Mouse (Mus musculus) CH12.LX (cell line): ENCODE results near the gene Hk2. TPM values are rescaled to one million over a fixed set of nuclear protein-coding genes. Genes with fewer than 3 reads are reported as not detected.

ENCODE experiments used
- DNase-seq: peaks from one replicate; pipeline ENCODE4 v3.0.0-alpha.2; 2013; ENCODE audit errors: extremely low read depth
- H3K27ac ChIP-seq: 2 replicates; pipeline ENCODE4 v1.5.1; 2012; ENCODE audit warnings: low read depth, mild to moderate bottlenecking, control low read depth, moderate library complexity; ENCODE audit not compliant: insufficient read depth
- H3K27me3 ChIP-seq: replicated peaks from 2 replicates; pipeline ENCODE3; 2012; ENCODE audit warnings: inconsistent platforms
- H3K36me3 ChIP-seq, 2 experiments: replicated peaks in 1 of 2; 2 replicates each; pipeline versions ENCODE3 to v1.6.1; 2012; ENCODE audit warnings: inconsistent platforms in 1 of 2, low read length in 1 of 2, mild to moderate bottlenecking in 1 of 2, mixed read lengths in 1 of 2, moderate library complexity in 1 of 2; ENCODE audit not compliant: control insufficient read depth in 1 of 2, insufficient read depth in 1 of 2
- H3K4me1 ChIP-seq, 2 experiments: 2 replicates each; pipeline ENCODE4 v1.6.1; 2012; ENCODE audit warnings: inconsistent platforms in 1 of 2, moderate library complexity in 1 of 2; ENCODE audit not compliant: insufficient read depth in 2 of 2, control insufficient read depth in 1 of 2
- H3K4me2 ChIP-seq: 2 replicates; pipeline ENCODE4 v1.6.1; 2012; ENCODE audit warnings: low read depth, mild to moderate bottlenecking, control low read depth; ENCODE audit not compliant: poor library complexity, insufficient read depth, severe bottlenecking
- H3K4me3 ChIP-seq, 3 experiments: fragments of 150-350 bp in 1 of 3; sonication (generic) in 1 of 3; replicated peaks in 1 of 3; 2 replicates each; pipeline versions ENCODE3 to v1.5.1; 2011 to 2012; ENCODE audit warnings: low read depth in 2 of 3, low read length in 2 of 3, mild to moderate bottlenecking in 2 of 3, moderate library complexity in 2 of 3, control low read depth in 1 of 3, improper control_type of control experiment in 1 of 3, inconsistent platforms in 1 of 3, mixed read lengths in 1 of 3; ENCODE audit not compliant: poor library complexity in 1 of 3
- H3K79me2 ChIP-seq: replicated peaks from 2 replicates; pipeline ENCODE4 v1.6.1; 2012; ENCODE audit warnings: mild to moderate bottlenecking, moderate library complexity; ENCODE audit not compliant: control insufficient read depth, poor library complexity, insufficient read depth, severe bottlenecking; ENCODE audit errors: extremely low read depth
- H3K9ac ChIP-seq: 2 replicates; pipeline ENCODE4 v1.6.1; 2012; ENCODE audit warnings: low read depth, mild to moderate bottlenecking, control low read depth, moderate library complexity; ENCODE audit not compliant: insufficient read depth
- H3K9me3 ChIP-seq: replicated peaks from 2 replicates; pipeline ENCODE3; 2012; ENCODE audit warnings: low read length, inconsistent platforms, mixed read lengths
- BHLHE40 ChIP-seq: IDR thresholded peaks from 2 replicates; pipeline ENCODE4 v1.6.1; 2011; ENCODE audit warnings: mild to moderate bottlenecking, low read depth, low read length, improper control_type of control experiment
- CHD2 ChIP-seq: IDR thresholded peaks from 2 replicates; pipeline ENCODE4 v1.6.1; 2011; ENCODE audit warnings: low read length, improper control_type of control experiment
- CTCF ChIP-seq, 2 experiments: IDR thresholded peaks in 1 of 2; conservative IDR thresholded peaks in 1 of 2; 2 replicates each; pipeline ENCODE4 v1.5.1; 2011 to 2012; ENCODE audit warnings: low read depth in 2 of 2, low read length in 2 of 2, improper control_type of control experiment in 1 of 2, inconsistent platforms in 1 of 2, mild to moderate bottlenecking in 1 of 2, moderate library complexity in 1 of 2
- E2F4 ChIP-seq: IDR thresholded peaks from 2 replicates; pipeline ENCODE4 v1.6.1; 2011; ENCODE audit warnings: low read depth, low read length, improper control_type of control experiment; ENCODE audit not compliant: insufficient replicate concordance
- ELF1 ChIP-seq: IDR thresholded peaks from 2 replicates; pipeline ENCODE4 v1.6.1; 2014; ENCODE audit warnings: low read depth, mild to moderate bottlenecking, inconsistent platforms, low read length, improper control_type of control experiment
- EP300 ChIP-seq: IDR thresholded peaks from 2 replicates; pipeline ENCODE4 v1.6.1; 2011; ENCODE audit warnings: low read length, improper control_type of control experiment
- ETS1 ChIP-seq: conservative IDR thresholded peaks from 2 replicates; pipeline ENCODE4 v1.6.1; 2012; ENCODE audit warnings: low read depth, mild to moderate bottlenecking, inconsistent platforms, low read length, improper control_type of control experiment, moderate library complexity
- GABPA ChIP-seq: IDR thresholded peaks from 2 replicates; pipeline ENCODE4 v1.6.1; 2012; ENCODE audit warnings: low read depth, low read length, improper control_type of control experiment, inconsistent platforms; ENCODE audit not compliant: insufficient replicate concordance
- JUN ChIP-seq: IDR thresholded peaks from 2 replicates; pipeline ENCODE4 v1.6.1; 2011; ENCODE audit warnings: low read depth, mild to moderate bottlenecking, low read length, improper control_type of control experiment, moderate library complexity; ENCODE audit not compliant: insufficient read depth
- JUND ChIP-seq: conservative IDR thresholded peaks from 2 replicates; pipeline ENCODE4 v1.6.1; 2011; ENCODE audit warnings: low read depth, low read length, improper control_type of control experiment
- KAT2A ChIP-seq: IDR thresholded peaks from 2 replicates; pipeline ENCODE4 v1.6.1; 2012; ENCODE audit warnings: low read length, improper control_type of control experiment, inconsistent platforms; ENCODE audit not compliant: insufficient replicate concordance
- MAFK ChIP-seq: IDR thresholded peaks from 2 replicates; pipeline ENCODE4 v1.6.1; 2011; ENCODE audit warnings: low read length, improper control_type of control experiment; ENCODE audit not compliant: insufficient replicate concordance
- MAX ChIP-seq: IDR thresholded peaks from 2 replicates; pipeline ENCODE4 v1.6.1; 2011; ENCODE audit warnings: low read length, improper control_type of control experiment
- MAZ ChIP-seq: IDR thresholded peaks from 2 replicates; pipeline ENCODE4 v1.6.1; 2012; ENCODE audit warnings: low read depth, mild to moderate bottlenecking, inconsistent platforms, low read length, improper control_type of control experiment, moderate library complexity
- MXI1 ChIP-seq: IDR thresholded peaks from 2 replicates; pipeline ENCODE4 v1.6.1; 2011; ENCODE audit warnings: mild to moderate bottlenecking, low read depth, low read length, improper control_type of control experiment
- NELFE ChIP-seq: IDR thresholded peaks from 2 replicates; pipeline ENCODE4 v1.6.1; 2011; ENCODE audit warnings: low read depth, low read length, improper control_type of control experiment
- NRF1 ChIP-seq: IDR thresholded peaks from 2 replicates; pipeline ENCODE4 v1.6.1; 2014; ENCODE audit warnings: low read depth, mild to moderate bottlenecking, inconsistent platforms, low read length, improper control_type of control experiment, moderate library complexity
- PAX5 ChIP-seq: IDR thresholded peaks from 2 replicates; pipeline ENCODE4 v1.6.1; 2012; ENCODE audit warnings: low read length, inconsistent platforms, mixed read lengths
- POLR2A ChIP-seq: IDR thresholded peaks from 2 replicates; pipeline ENCODE4 v1.6.1; 2011; ENCODE audit warnings: low read depth, mild to moderate bottlenecking, improper control_type of control experiment, low read length
- POLR2AphosphoS2 ChIP-seq: IDR thresholded peaks from 2 replicates; pipeline ENCODE4 v1.6.1; 2011; ENCODE audit warnings: low read depth, low read length, improper control_type of control experiment
- RCOR1 ChIP-seq: conservative IDR thresholded peaks from 2 replicates; pipeline ENCODE4 v1.6.1; 2012; ENCODE audit warnings: low read depth, mild to moderate bottlenecking, inconsistent platforms, low read length, improper control_type of control experiment
- SIN3A ChIP-seq: IDR thresholded peaks from 2 replicates; pipeline ENCODE4 v1.6.1; 2012; ENCODE audit warnings: low read length, improper control_type of control experiment, inconsistent platforms
- SMC3 ChIP-seq: IDR thresholded peaks from 2 replicates; pipeline ENCODE4 v1.6.1; 2011; ENCODE audit warnings: low read depth, low read length, improper control_type of control experiment
- TBP ChIP-seq: conservative IDR thresholded peaks from 2 replicates; pipeline ENCODE4 v1.6.1; 2011; ENCODE audit warnings: low read depth, low read length, improper control_type of control experiment
- TCF12 ChIP-seq: IDR thresholded peaks from 2 replicates; pipeline ENCODE4 v1.6.1; 2014; ENCODE audit warnings: low read depth, mild to moderate bottlenecking, inconsistent platforms, low read length, improper control_type of control experiment
- UBTF ChIP-seq: IDR thresholded peaks from 2 replicates; pipeline ENCODE4 v1.6.1; 2012; ENCODE audit warnings: low read depth, mild to moderate bottlenecking, inconsistent platforms, low read length, improper control_type of control experiment, moderate library complexity
- USF1 ChIP-seq: IDR thresholded peaks from 2 replicates; pipeline ENCODE4 v1.6.1; 2014; ENCODE audit warnings: low read depth, mild to moderate bottlenecking, inconsistent platforms, low read length, improper control_type of control experiment
- ZC3H11A ChIP-seq: IDR thresholded peaks from 2 replicates; pipeline ENCODE4 v1.6.1; 2012; ENCODE audit warnings: low read depth, mild to moderate bottlenecking, inconsistent platforms, low read length, improper control_type of control experiment
- ZKSCAN1 ChIP-seq: IDR thresholded peaks from 2 replicates; pipeline ENCODE4 v1.6.1; 2012; ENCODE audit warnings: low read depth, inconsistent platforms, low read length, improper control_type of control experiment, borderline replicate concordance
- ZMIZ1 ChIP-seq: IDR thresholded peaks from 2 replicates; pipeline ENCODE4 v1.6.1; 2012; ENCODE audit warnings: low read depth, mild to moderate bottlenecking, inconsistent platforms, low read length, improper control_type of control experiment
- ZNF384 ChIP-seq: IDR thresholded peaks from 2 replicates; pipeline ENCODE4 v1.6.1; 2012; ENCODE audit warnings: low read depth, low read length, improper control_type of control experiment, inconsistent platforms
- dilution Hi-C: fragments of 300-500 bp; cut with MboI; formaldehyde crosslinking; loops from 2 replicates; pipeline ENCODE4 v1.14.3; 2020; ENCODE audit warnings: low sequenced_read_pairs; ENCODE audit not compliant: extremely low pct_unique_long_range_greater_than_20kb, extremely low pct_ligation_motif_present
- in situ Hi-C: fragments of 300-500 bp; cut with MboI; formaldehyde crosslinking; loops from 3 replicates; pipeline ENCODE4 v1.14.3; 2019; ENCODE audit warnings: low sequenced_read_pairs, low pct_ligation_motif_present, low pct_unique_long_range_greater_than_20kb, mixed read lengths
- polyA plus RNA-seq: library from polyadenylated mRNA; unstranded; fragments of >175 nt; gene quantifications from 2 replicates; pipeline ENCODE4 v1.2.1, GENCODE M21; 2012; ENCODE audit warnings: low read depth; ENCODE audit not compliant: insufficient read length
- total RNA-seq, 2 experiments: library from RNA; depleted of rRNA; stranded (reverse); fragments of 300-350 nt in 1 of 2; fragments of >200 nt in 1 of 2; gene quantifications; 2 replicates each; pipeline ENCODE4 v1.2.3; 2012 to 2014

Gene Hk2
- total and polyA plus RNA-seq, 3 experiments: 64.2 to 149 (median 75.3) TPM

- dilution Hi-C loops: no loop called here
- Histone ChIP-seq H3K27ac (peak overlapping the region; percentile 62), H3K9me3 (peaks cover 15% of the 10 kb centered on the region), H3K9ac (peak overlapping the region; percentile 21; the same call in 1 of the 2 replicates)
- no peak for DNase-seq
- in situ Hi-C loops: no loop called here
- no peak for TF ChIP-seq UBTF
- peak; percentile 53 for TF ChIP-seq ETS1
- TF ChIP-seq BHLHE40: peak; percentile 78
- TF ChIP-seq USF1: no peak
- no peak for TF ChIP-seq GABPA
- no peak for TF ChIP-seq ZNF384
- TF ChIP-seq EP300: 0 out of 2 replicates have a peak, but pooled peaks have one; percentile 3
- TF ChIP-seq, all 38 proteins: peak for 3
- no peaks in the 10 kb centered on the region for H3K27me3 ChIP-seq
- H3K79me2 ChIP-seq: peaks cover 71% of the 10 kb centered on the region
- H3K4me2 ChIP-seq: peak overlapping the region; percentile 26; the same call in 1 of the 2 replicates
- H3K4me3 ChIP-seq: no peak overlapping the region
- H3K36me3 ChIP-seq: peaks cover 60 to 92% of the 10 kb centered on the region in 2 experiments
- H3K4me1 ChIP-seq: peaks cover 57 to 89% of the 10 kb centered on the region in 2 experiments
These were observed 27.2 kb downstream of the Hk2 start for GRCm38 (mm10) chr6:82747085-82747484.

- in situ Hi-C loops (loop anchor here (5.0 kb wide), 1 partner anchor 98 kb away; no protein-coding TSS in a partner anchor), dilution Hi-C loops (no loop called here)
- H3K9me3 ChIP-seq: no peaks in the 10 kb centered on the region
- H3K4me1 ChIP-seq: peaks cover 58 to 93% of the 10 kb centered on the region in 2 experiments
- H3K36me3 ChIP-seq: peaks cover 51 to 85% of the 10 kb centered on the region in 2 experiments
- peak overlapping the region; percentile 82 for H3K27ac ChIP-seq
- peaks cover 50% of the 10 kb centered on the region for H3K79me2 ChIP-seq
- peak overlapping the region; percentile 74 for H3K4me2 ChIP-seq
- H3K27me3 ChIP-seq: no peaks in the 10 kb centered on the region
- H3K9ac ChIP-seq: peak overlapping the region; percentile 68
- H3K4me3 ChIP-seq: peak overlapping the region; percentile 26 to 32 (median 26)
- DNase-seq: peak; percentile 70
- TF ChIP-seq SIN3A (0 out of 2 replicates have a peak, but pooled peaks have one; percentile 47), RCOR1 (0 out of 2 replicates have a peak, but pooled peaks have one; percentile 49), ZMIZ1 (no peak), UBTF (peak; percentile 68; the same call in 1 of the 2 replicates), PAX5 (no peak), CTCF (conservative IDR thresholded peaks at IDR 0.05 in 1 of 2, IDR thresholded peaks at IDR 0.05 in 1 of 2; ENCODE audit: low read depth in 2 of 2, low read length in 2 of 2) (no peak), MAX (peak; percentile 65), EP300 (peak; percentile 76), POLR2AphosphoS2 (no peak), NRF1 (no peak), SMC3 (no peak), MAFK (0 out of 2 replicates have a peak, but pooled peaks have one; percentile 47), NELFE (peak; percentile 27; the same call in 1 of the 2 replicates), MXI1 (no peak; the same call in none of the 2 replicates), CHD2 (peak; percentile 63; the same call in 1 of the 2 replicates), TBP (no peak), ELF1 (no peak), E2F4 (no peak), JUN (no peak), KAT2A (no peak), ZC3H11A (no peak), BHLHE40 (peak; percentile 86), ZKSCAN1 (no peak), GABPA (no peak), ZNF384 (no peak), MAZ (peak; percentile 91), TCF12 (peak; percentile 97), POLR2A (peak; percentile 42; the same call in 1 of the 2 replicates), USF1 (no peak), JUND (no peak)
These were observed 29.7 kb downstream of the Hk2 start for GRCm38 (mm10) chr6:82744553-82744952.
